Mouse (Mus musculus): ENCODE data around the gene Dapk1.

- no peak for TF ChIP-seq CTCF (IDR thresholded peaks at IDR 0.05; ENCODE audit: extremely low read depth, insufficient read depth, insufficient read length, insufficient replicate concordance)
- no peak for TF ChIP-seq POLR2A (IDR thresholded peaks at IDR 0.05; ENCODE audit: low read depth, low read length)
These were observed 73.7 kb downstream of the Dapk1 start for GRCm38 (mm10) chr13:60675416-60675815.

Measured in spleen, adult 2 months (tissue).